Mouse (Mus musculus): ENCODE results near the gene Mapk8ip2. TPM values are rescaled to one million over a fixed set of nuclear protein-coding genes. Genes with fewer than 3 reads are reported as not detected.

The Mapk8ip2 gene
- under 1 TPM; 0.27 to 0.86 TPM for polyA plus RNA-seq (2017; shearing (Covaris generic))

DNA sequence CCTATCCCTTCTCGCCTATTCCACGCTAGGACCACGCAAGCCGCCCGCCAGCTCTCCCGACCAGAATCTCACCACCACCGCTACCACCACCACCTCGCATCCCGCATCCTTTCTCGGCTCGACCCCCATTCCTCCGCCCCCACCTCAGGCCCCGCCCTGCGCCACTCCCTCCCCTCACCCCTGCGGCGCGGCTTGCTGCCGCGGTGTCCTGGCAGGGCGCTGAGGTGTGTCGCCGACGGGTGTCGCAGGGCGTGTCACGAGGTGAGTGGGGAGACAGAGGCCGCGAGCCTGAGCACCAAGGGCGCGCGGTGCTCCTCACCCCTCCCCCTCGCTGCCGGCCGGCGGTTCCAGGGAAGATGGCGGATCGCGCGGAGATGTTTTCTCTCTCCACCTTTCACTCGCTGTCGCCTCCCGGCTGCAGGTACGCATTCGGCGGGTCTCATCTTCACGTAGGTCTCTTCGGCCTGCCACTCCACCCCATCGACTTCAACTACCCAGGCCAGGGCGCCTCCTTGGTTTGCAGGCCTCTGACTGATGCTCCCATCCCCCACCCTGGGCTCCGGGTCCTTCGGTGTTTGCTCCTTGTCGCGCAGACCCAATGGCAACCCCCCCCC, at the start of gene Mapk8ip2:
Gene Mapk8ip2 (plus strand): TSS at position 49 of the 614 bp plus-strand sequence.

DNA sequence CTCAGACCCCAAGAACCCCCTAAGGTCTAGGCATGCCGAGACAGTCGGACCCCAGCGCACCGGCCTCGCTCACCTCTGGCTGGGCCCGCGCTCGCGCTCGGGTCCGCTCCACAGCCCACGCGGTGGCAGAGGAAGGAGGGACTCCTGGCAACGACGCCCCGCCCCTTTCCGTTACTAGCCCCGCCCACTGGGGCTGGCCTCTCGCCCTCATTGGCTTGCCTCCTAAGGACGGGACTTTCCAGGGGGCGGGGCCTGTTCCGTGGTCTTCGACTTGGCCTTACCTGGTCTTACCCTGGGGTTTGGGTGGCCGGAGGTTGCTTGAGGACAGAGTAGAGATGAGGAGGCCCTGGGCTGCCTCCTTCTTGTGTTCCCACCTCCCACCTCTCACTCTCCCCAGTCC, 43.6 kb upstream of the Mapk8ip2 start, which contains the start of gene Syce3:
Gene Syce3 (minus strand): TSS at position 386 of the 400 bp plus-strand sequence.

DNA sequence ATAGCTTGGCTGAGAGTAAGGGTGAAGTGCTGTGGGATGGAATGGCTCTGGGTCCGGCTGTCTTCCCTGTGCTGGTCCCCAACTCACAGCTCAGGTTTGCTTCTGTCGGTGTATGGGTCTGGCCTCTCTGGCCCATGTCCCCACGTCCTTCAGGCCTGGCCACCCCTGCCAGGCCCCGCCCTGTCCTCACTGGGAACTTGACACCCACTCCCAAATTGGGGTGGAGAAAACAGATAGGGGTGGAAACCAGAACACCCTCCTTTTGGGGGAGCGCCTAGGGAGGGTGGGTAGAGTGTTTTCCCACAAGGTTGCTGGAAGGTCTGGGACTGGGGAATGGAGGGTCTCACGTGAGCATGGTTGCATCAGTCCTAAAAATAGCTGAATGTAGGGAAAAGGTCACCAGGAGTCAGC, 28.0 kb upstream of the Mapk8ip2 start, which contains the start of gene Cpt1b:
Gene Cpt1b (minus strand): TSS at position 153 of the 411 bp plus-strand sequence.

DNA sequence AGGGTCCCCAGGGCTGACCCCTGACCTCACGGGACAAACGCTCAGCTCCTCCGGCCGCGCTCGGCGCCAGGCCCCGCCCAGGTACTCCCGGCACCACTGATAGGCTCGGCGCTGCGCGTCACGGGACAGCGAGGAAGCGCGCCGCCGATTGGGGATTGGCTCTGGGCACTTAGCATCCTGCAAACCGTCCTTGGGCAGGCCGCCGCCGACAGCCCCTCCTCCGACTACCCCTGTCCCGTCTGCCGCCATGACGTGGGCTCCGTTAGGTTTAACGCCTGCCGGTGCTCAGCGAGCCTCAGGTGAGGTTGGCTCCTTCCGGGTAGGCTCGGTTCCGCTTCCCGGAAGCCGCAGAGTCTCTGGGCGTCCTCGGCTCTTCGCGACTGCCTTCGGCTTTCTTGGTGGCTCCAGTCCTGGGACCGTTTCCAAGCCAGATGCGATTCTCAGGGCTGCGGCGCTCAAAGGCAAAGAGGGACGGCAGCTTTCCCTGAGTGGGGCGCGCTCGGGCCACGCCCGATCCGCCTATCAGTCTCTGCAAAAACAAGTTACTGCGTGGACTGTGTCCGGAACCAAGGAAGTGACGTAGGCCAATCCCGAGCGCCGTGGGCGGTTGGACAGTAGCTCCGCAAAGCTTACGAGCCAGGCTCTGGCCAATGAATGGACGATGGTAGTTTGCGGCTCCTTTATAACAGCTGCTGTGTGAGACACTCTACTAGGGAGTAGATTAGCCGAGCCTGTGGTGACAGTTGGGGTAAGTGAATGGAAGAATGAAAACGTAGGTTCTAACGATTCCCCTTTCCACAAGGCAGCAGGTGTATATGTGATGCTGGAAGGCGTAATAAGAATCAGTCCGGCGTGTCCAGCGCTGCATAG, 24.1 kb upstream of the Mapk8ip2 start, which contains the start of the genes C730034F03Rik, Gm44502 and Chkb:
Gene C730034F03Rik (plus strand): TSS at position 238 of the 870 bp plus-strand sequence.
Gene Gm44502 (minus strand): TSS at position 345 of the 870 bp plus-strand sequence.
Gene Chkb (minus strand): TSS at position 557 of the 870 bp plus-strand sequence.

DNA sequence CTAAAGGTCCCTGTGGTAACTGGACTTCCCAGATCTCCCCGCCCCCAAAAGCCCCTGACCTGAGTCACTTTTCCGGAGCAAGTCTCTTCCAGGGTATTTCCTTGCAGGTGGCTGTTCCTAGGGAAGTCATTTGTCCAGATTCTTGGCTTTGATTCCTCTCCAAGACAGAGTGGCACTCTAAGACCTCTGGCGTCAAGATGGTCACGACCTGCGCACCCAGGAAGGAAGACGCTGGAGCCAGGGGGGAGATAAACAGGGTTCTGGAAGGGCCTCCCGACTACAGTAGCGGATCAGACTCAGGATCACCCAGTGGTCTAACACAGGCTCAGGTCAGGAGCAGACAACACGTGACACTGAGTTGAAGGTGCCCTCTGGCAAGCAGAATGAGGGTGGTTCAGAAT, 23.4 kb downstream of the Mapk8ip2 start, which contains the start of gene Arsa:
Gene Arsa (minus strand): TSS at position 335 of the 401 bp plus-strand sequence.

DNA sequence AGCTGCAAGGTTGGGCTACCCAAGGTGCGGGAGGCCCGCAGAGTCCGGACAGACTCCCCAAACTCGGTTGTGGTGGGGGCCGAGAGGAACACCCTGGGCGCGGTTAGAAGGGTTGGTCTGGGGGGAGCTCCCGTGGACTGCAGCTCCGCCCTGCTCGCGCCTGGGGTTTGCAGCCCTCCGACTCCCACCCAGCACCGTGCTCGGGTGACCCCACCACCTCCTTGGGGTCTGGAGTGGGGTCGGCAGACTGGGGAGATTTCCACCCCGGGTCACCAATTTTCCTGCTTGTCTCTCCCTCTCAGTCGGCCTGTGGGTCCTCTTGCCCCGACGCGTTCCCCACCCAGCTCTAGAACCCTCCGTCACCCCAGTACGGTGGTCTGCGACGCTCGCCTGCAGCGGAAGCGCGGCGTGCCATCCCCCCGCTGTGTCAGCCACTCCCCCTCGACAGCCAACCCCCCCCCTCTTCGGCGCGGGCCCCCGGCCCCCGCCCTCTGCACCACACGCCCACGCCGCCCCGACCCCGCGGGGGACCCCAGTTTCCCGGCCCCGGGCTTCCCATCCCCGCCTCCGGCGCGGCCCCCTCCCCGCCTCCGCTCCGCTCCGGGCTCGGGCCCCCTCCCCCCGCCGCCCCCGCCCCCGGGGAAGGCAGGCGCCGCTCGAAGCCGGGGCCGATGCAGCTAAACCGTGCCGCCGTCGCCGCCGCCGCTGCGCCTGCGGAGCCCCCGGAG, 45.4 kb downstream of the Mapk8ip2 start, which contains the start of gene Shank3:
Gene Shank3 (plus strand): TSS at position 663 of the 728 bp plus-strand sequence.

Other genes with a start within 250 kb of the Mapk8ip2 start
- 10 to 100 TPM; 19.8 to 22.8 TPM for gene Ppp6r2, start 242.4 kb upstream of the Mapk8ip2 start, polyA plus RNA-seq (2017; shearing (Covaris generic))
- 100 to 1,000 TPM; 183 to 186 TPM for gene Sbf1, start 138.6 kb upstream of the Mapk8ip2 start, polyA plus RNA-seq (2017; shearing (Covaris generic))
- not detected for gene Adm2, start 131.2 kb upstream of the Mapk8ip2 start, polyA plus RNA-seq (2017; shearing (Covaris generic))
- gene Miox, start 119.5 kb upstream of the Mapk8ip2 start, polyA plus RNA-seq (2017; shearing (Covaris generic)), result not detected
- gene Lmf2, start 98.3 kb upstream of the Mapk8ip2 start, polyA plus RNA-seq (2017; shearing (Covaris generic)), result 10 to 100 TPM; 57.0 to 69.5 TPM
- gene Ncaph2, start 98.2 kb upstream of the Mapk8ip2 start, polyA plus RNA-seq (2017; shearing (Covaris generic)), result 100 to 1,000 TPM; 139 to 146 TPM
- 10 to 100 TPM in 1 of 2 experiments, 1 to 10 TPM in 1; 7.7 to 19.2 TPM for gene Sco2, start 80.1 kb upstream of the Mapk8ip2 start, polyA plus RNA-seq (2017; shearing (Covaris generic))
- 1 to 10 TPM; 1.5 to 1.8 TPM for gene Tymp, start 76.9 kb upstream of the Mapk8ip2 start, polyA plus RNA-seq (2017; shearing (Covaris generic))
- gene Odf3b, start 74.6 kb upstream of the Mapk8ip2 start, polyA plus RNA-seq (2017; shearing (Covaris generic)), result 1 to 10 TPM in 1 of 2 experiments, under 1 TPM in 1; 0.71 to 1.4 TPM
- under 1 TPM; 0.13 to 0.83 TPM for gene Klhdc7b, start 69.0 kb upstream of the Mapk8ip2 start, polyA plus RNA-seq (2017; shearing (Covaris generic))
- under 1 TPM in 1 of 2 experiments, not detected in 1; 0.62 TPM for gene Syce3, start 43.4 kb upstream of the Mapk8ip2 start, polyA plus RNA-seq (2017; shearing (Covaris generic))
- 1 to 10 TPM in 1 of 2 experiments, under 1 TPM in 1; 0.64 to 1.6 TPM for gene Cpt1b, start 28.1 kb upstream of the Mapk8ip2 start, polyA plus RNA-seq (2017; shearing (Covaris generic))
- gene C730034F03Rik, start 24.3 kb upstream of the Mapk8ip2 start, polyA plus RNA-seq (2017; shearing (Covaris generic)), result 1 to 10 TPM; 3.3 to 6.9 TPM
- gene Gm44502, start 24.2 kb upstream of the Mapk8ip2 start, polyA plus RNA-seq (2017; shearing (Covaris generic)), result not detected
- gene Chkb, start 24.0 kb upstream of the Mapk8ip2 start, polyA plus RNA-seq (2017; shearing (Covaris generic)), result 100 to 1,000 TPM; 103 to 119 TPM
- 10 to 100 TPM; 19.2 to 22.1 TPM for gene Arsa, start 23.5 kb downstream of the Mapk8ip2 start, polyA plus RNA-seq (2017; shearing (Covaris generic))
- under 1 TPM; 0.06 to 0.13 TPM for gene Shank3, start 45.7 kb downstream of the Mapk8ip2 start, polyA plus RNA-seq (2017; shearing (Covaris generic))
- not detected for gene Acr, start 114.4 kb downstream of the Mapk8ip2 start, polyA plus RNA-seq (2017; shearing (Covaris generic))
- 1 to 10 TPM; 1.1 to 2.5 TPM for gene Rabl2, start 138.0 kb downstream of the Mapk8ip2 start, polyA plus RNA-seq (2017; shearing (Covaris generic))